Mouse (Mus musculus): ENCODE results near the gene Gimap8. TPM values are rescaled to one million over a fixed set of nuclear protein-coding genes. Genes with fewer than 3 reads are reported as not detected.

Gimap8 gene
- polyA plus RNA-seq, 2 experiments = 0.17 to 1.3 TPM

DNA sequence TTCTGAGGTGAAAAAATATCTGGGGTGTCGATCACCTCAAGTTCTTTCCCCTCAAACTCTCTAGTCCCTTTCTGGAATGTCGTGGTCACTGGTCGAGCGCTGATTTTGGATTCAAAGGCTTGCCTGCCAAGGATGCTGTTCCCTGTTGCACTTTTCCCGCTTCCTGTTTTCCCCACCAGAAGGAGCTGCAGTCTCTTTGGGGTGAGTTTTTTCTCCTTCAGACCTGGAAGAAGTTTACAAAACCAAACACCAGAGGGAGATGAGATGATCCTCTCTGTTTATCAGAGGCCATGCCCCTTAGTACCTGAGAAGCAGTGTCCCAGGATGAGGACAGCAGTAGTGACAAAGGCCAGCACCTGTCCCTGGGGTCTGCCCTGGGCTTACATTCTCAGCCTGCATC, 55.6 kb downstream of the Gimap8 start:
- TF ChIP-seq CTCF (IDR thresholded peaks at IDR 0.05; ENCODE audit: low read depth) = no peak
- no peak for TF ChIP-seq EP300 (IDR thresholded peaks at IDR 0.05; ENCODE audit: low read depth)
- DNase-seq (ENCODE audit: low read depth in 3 of 3, low spot score in 3 of 3) (no peak), ATAC-seq (ENCODE audit: insufficient read depth) (no peak)
- Histone ChIP-seq H3K9me3 (ENCODE audit: control insufficient read depth, low read length) (no peaks in the 10 kb centered on the region), H3K4me2 (ENCODE audit: low read depth) (no peak overlapping the region), H3K27me3 (ENCODE audit: control insufficient read depth, insufficient read depth, low read length) (no peaks in the 10 kb centered on the region), H3K4me3 (ENCODE audit: insufficient read depth in 1 of 2, low read depth in 2 of 2, low read length in 2 of 2) (no peak overlapping the region), H3K4me1 (replicated peaks; ENCODE audit: control insufficient read depth in 2 of 2, insufficient read depth in 2 of 2, low read length in 1 of 2) (no peaks in the 10 kb centered on the region; a peak in 1 of 4 replicates), H3K9ac (replicated peaks) (no peak overlapping the region), H3K27ac (no peak overlapping the region), H3K36me3 (replicated peaks; ENCODE audit: control insufficient read depth, insufficient read depth, low read depth) (no peaks in the 10 kb centered on the region)
- WGBS (ENCODE audit: insufficient replicate concordance) = 69% methylated on average over 5 of the region's 5 CpGs

GRCm38 (mm10) chr6:48704146-48704545, 57.1 kb downstream of the Gimap8 start:
- peaks cover 0 to 2% of the 10 kb centered on the region in 2 experiments; a peak in 1 of 4 replicates for H3K4me1 ChIP-seq (replicated peaks; ENCODE audit: control insufficient read depth in 2 of 2, insufficient read depth in 2 of 2, low read length in 1 of 2)
- H3K27me3 ChIP-seq (ENCODE audit: control insufficient read depth, insufficient read depth, low read length) = no peaks in the 10 kb centered on the region
- no peak overlapping the region for H3K9ac ChIP-seq (replicated peaks)
- TF ChIP-seq CTCF (IDR thresholded peaks at IDR 0.05; ENCODE audit: low read depth) = no peak
- TF ChIP-seq EP300 (IDR thresholded peaks at IDR 0.05; ENCODE audit: low read depth) = no peak
- no peak overlapping the region for H3K4me2 ChIP-seq (ENCODE audit: low read depth)
- ATAC-seq (ENCODE audit: insufficient read depth) (no peak), DNase-seq (ENCODE audit: low read depth in 3 of 3, low spot score in 3 of 3) (no peak)
- H3K4me3 ChIP-seq (ENCODE audit: insufficient read depth in 1 of 2, low read depth in 2 of 2, low read length in 2 of 2) = no peak overlapping the region
- H3K27ac ChIP-seq = no peak overlapping the region
- no peaks in the 10 kb centered on the region for H3K9me3 ChIP-seq (ENCODE audit: control insufficient read depth, low read length)
- no peaks in the 10 kb centered on the region for H3K36me3 ChIP-seq (replicated peaks; ENCODE audit: control insufficient read depth, insufficient read depth, low read depth)

GRCm38 (mm10) chr6:48706130-48706529, 59.1 kb downstream of the Gimap8 start:
- Histone ChIP-seq H3K4me1 (replicated peaks; ENCODE audit: control insufficient read depth in 2 of 2, insufficient read depth in 2 of 2, low read length in 1 of 2) (peaks cover 0 to 2% of the 10 kb centered on the region in 2 experiments; a peak in 1 of 4 replicates), H3K36me3 (replicated peaks; ENCODE audit: control insufficient read depth, insufficient read depth, low read depth) (no peaks in the 10 kb centered on the region), H3K27me3 (ENCODE audit: control insufficient read depth, insufficient read depth, low read length) (no peaks in the 10 kb centered on the region), H3K4me3 (ENCODE audit: insufficient read depth in 1 of 2, low read depth in 2 of 2, low read length in 2 of 2) (no peak overlapping the region; a peak in 1 of 4 replicates), H3K9ac (replicated peaks) (no peak overlapping the region), H3K27ac (no peak overlapping the region), H3K9me3 (ENCODE audit: control insufficient read depth, low read length) (no peaks in the 10 kb centered on the region), H3K4me2 (ENCODE audit: low read depth) (no peak overlapping the region)
- DNase-seq (ENCODE audit: low read depth in 3 of 3, low spot score in 3 of 3) (no peak), ATAC-seq (ENCODE audit: insufficient read depth) (no peak)
- TF ChIP-seq EP300 (IDR thresholded peaks at IDR 0.05; ENCODE audit: low read depth) = no peak
- TF ChIP-seq CTCF (IDR thresholded peaks at IDR 0.05; ENCODE audit: low read depth) = no peak
- 33% methylated on average over 3 of the region's 3 CpGs for WGBS (ENCODE audit: insufficient replicate concordance)

Other genes with a start within 250 kb of the Gimap8 start
- 2.2 and 2.8 TPM in 2 replicates for gene Zfp467, start 201.4 kb upstream of the Gimap8 start, polyA plus RNA-seq (2012; rRNA removed)
- gene Zfp467, start 201.4 kb upstream of the Gimap8 start, polyA plus RNA-seq (2014; fragmentation: Nextera tagmentation; extraction: Ambion mirVana) = 2.3 and 2.9 TPM in 2 replicates
- 0.04 and 0.09 TPM in 2 replicates for gene Sspo, start 199.0 kb upstream of the Gimap8 start, polyA plus RNA-seq (2012; rRNA removed)
- not detected in 2 replicates for gene Sspo, start 199.0 kb upstream of the Gimap8 start, polyA plus RNA-seq (2014; fragmentation: Nextera tagmentation; extraction: Ambion mirVana)
- 0.75 and 1.0 TPM in 2 replicates for gene Atp6v0e2, start 109.6 kb upstream of the Gimap8 start, polyA plus RNA-seq (2012; rRNA removed)
- gene Atp6v0e2, start 109.6 kb upstream of the Gimap8 start, polyA plus RNA-seq (2014; fragmentation: Nextera tagmentation; extraction: Ambion mirVana) = 0.77 and 0.81 TPM in 2 replicates
- gene Lrrc61, start 92.4 kb upstream of the Gimap8 start, polyA plus RNA-seq (2012; rRNA removed) = 2.8 and 3.0 TPM in 2 replicates
- gene Lrrc61, start 92.4 kb upstream of the Gimap8 start, polyA plus RNA-seq (2014; fragmentation: Nextera tagmentation; extraction: Ambion mirVana) = 1.3 and 1.7 TPM in 2 replicates
- gene Rarres2, start 74.4 kb upstream of the Gimap8 start, polyA plus RNA-seq (2012; rRNA removed) = 11.3 and 12.0 TPM in 2 replicates
- 16.3 and 20.0 TPM in 2 replicates for gene Rarres2, start 74.4 kb upstream of the Gimap8 start, polyA plus RNA-seq (2014; fragmentation: Nextera tagmentation; extraction: Ambion mirVana)
- not detected in 2 replicates for gene Gm45021, start 57.6 kb upstream of the Gimap8 start, polyA plus RNA-seq (2012; rRNA removed)
- gene Gm45021, start 57.6 kb upstream of the Gimap8 start, polyA plus RNA-seq (2014; fragmentation: Nextera tagmentation; extraction: Ambion mirVana) = not detected in 2 replicates
- gene Repin1, start 53.4 kb upstream of the Gimap8 start, polyA plus RNA-seq (2012; rRNA removed) = 7.1 and 7.3 TPM in 2 replicates
- gene Repin1, start 53.4 kb upstream of the Gimap8 start, polyA plus RNA-seq (2014; fragmentation: Nextera tagmentation; extraction: Ambion mirVana) = 6.3 and 6.5 TPM in 2 replicates
- gene Gm44965, start 53.3 kb upstream of the Gimap8 start, polyA plus RNA-seq (2012; rRNA removed) = not detected in 2 replicates
- gene Gm44965, start 53.3 kb upstream of the Gimap8 start, polyA plus RNA-seq (2014; fragmentation: Nextera tagmentation; extraction: Ambion mirVana) = not detected in 2 replicates
- gene Zfp775, start 45.2 kb upstream of the Gimap8 start, polyA plus RNA-seq (2012; rRNA removed) = 1.0 TPM in 2 replicates
- 1.4 and 1.7 TPM in 2 replicates for gene Zfp775, start 45.2 kb upstream of the Gimap8 start, polyA plus RNA-seq (2014; fragmentation: Nextera tagmentation; extraction: Ambion mirVana)
- gene AI854703, start 20.5 kb upstream of the Gimap8 start, polyA plus RNA-seq (2012; rRNA removed) = 0.31 and 0.34 TPM in 2 replicates
- gene AI854703, start 20.5 kb upstream of the Gimap8 start, polyA plus RNA-seq (2014; fragmentation: Nextera tagmentation; extraction: Ambion mirVana) = 0.06 and 0.27 TPM in 2 replicates
- 3.9 and 7.2 TPM in 2 replicates for gene Gimap9, start 28.9 kb downstream of the Gimap8 start, polyA plus RNA-seq (2012; rRNA removed)
- 8.0 and 10.6 TPM in 2 replicates for gene Gimap9, start 28.9 kb downstream of the Gimap8 start, polyA plus RNA-seq (2014; fragmentation: Nextera tagmentation; extraction: Ambion mirVana)
- gene Gimap4, start 37.3 kb downstream of the Gimap8 start, polyA plus RNA-seq (2012; rRNA removed) = 5.0 and 6.2 TPM in 2 replicates
- gene Gimap4, start 37.3 kb downstream of the Gimap8 start, polyA plus RNA-seq (2014; fragmentation: Nextera tagmentation; extraction: Ambion mirVana) = 8.3 and 8.8 TPM in 2 replicates
- gene Gimap6, start 61.0 kb downstream of the Gimap8 start, polyA plus RNA-seq (2012; rRNA removed) = 2.7 and 4.3 TPM in 2 replicates
- gene Gimap6, start 61.0 kb downstream of the Gimap8 start, polyA plus RNA-seq (2014; fragmentation: Nextera tagmentation; extraction: Ambion mirVana) = 6.6 and 6.8 TPM in 2 replicates
- gene Gm28053, start 71.4 kb downstream of the Gimap8 start, polyA plus RNA-seq (2012; rRNA removed) = 0.39 TPM in 1 of 2 replicates, not detected in the other
- gene Gm28053, start 71.4 kb downstream of the Gimap8 start, polyA plus RNA-seq (2014; fragmentation: Nextera tagmentation; extraction: Ambion mirVana) = 0.48 and 1.0 TPM in 2 replicates
- 0.06 TPM in 1 of 2 replicates, not detected in the other for gene Gimap7, start 71.4 kb downstream of the Gimap8 start, polyA plus RNA-seq (2012; rRNA removed)
- 0.10 TPM in 1 of 2 replicates, not detected in the other for gene Gimap7, start 71.4 kb downstream of the Gimap8 start, polyA plus RNA-seq (2014; fragmentation: Nextera tagmentation; extraction: Ambion mirVana)
- gene Gimap1, start 91.8 kb downstream of the Gimap8 start, polyA plus RNA-seq (2012; rRNA removed) = 1.1 and 1.8 TPM in 2 replicates
- 3.2 and 5.5 TPM in 2 replicates for gene Gimap1, start 91.8 kb downstream of the Gimap8 start, polyA plus RNA-seq (2014; fragmentation: Nextera tagmentation; extraction: Ambion mirVana)
- gene Gimap5, start 99.0 kb downstream of the Gimap8 start, polyA plus RNA-seq (2012; rRNA removed) = 1.8 and 1.9 TPM in 2 replicates
- 2.1 and 2.7 TPM in 2 replicates for gene Gimap5, start 99.0 kb downstream of the Gimap8 start, polyA plus RNA-seq (2014; fragmentation: Nextera tagmentation; extraction: Ambion mirVana)
- gene Gimap3, start 123.6 kb downstream of the Gimap8 start, polyA plus RNA-seq (2012; rRNA removed) = 0.05 and 0.06 TPM in 2 replicates
- not detected in 2 replicates for gene Gimap3, start 123.6 kb downstream of the Gimap8 start, polyA plus RNA-seq (2014; fragmentation: Nextera tagmentation; extraction: Ambion mirVana)
- 34.5 and 37.1 TPM in 2 replicates for gene Tmem176a, start 193.7 kb downstream of the Gimap8 start, polyA plus RNA-seq (2012; rRNA removed)
- gene Tmem176a, start 193.7 kb downstream of the Gimap8 start, polyA plus RNA-seq (2014; fragmentation: Nextera tagmentation; extraction: Ambion mirVana) = 112 and 126 TPM in 2 replicates
- 94.7 and 107 TPM in 2 replicates for gene Tmem176b, start 194.3 kb downstream of the Gimap8 start, polyA plus RNA-seq (2012; rRNA removed)
- gene Tmem176b, start 194.3 kb downstream of the Gimap8 start, polyA plus RNA-seq (2014; fragmentation: Nextera tagmentation; extraction: Ambion mirVana) = 146 and 152 TPM in 2 replicates
- 0.02 TPM in 1 of 2 replicates, not detected in the other for gene Aoc1, start 225.7 kb downstream of the Gimap8 start, polyA plus RNA-seq (2012; rRNA removed)
- gene Aoc1, start 225.7 kb downstream of the Gimap8 start, polyA plus RNA-seq (2014; fragmentation: Nextera tagmentation; extraction: Ambion mirVana) = not detected in 2 replicates